Mouse (Mus musculus): Measurements from ENCODE around the gene Zfp296. TPM values are rescaled to one million over a fixed set of nuclear protein-coding genes. Genes with fewer than 3 reads are reported as not detected.

The Zfp296 gene
- polyA plus RNA-seq (2015; fragmentation: Nextera tagmentation; extraction: Ambion mirVana): 0.40 TPM in 1 of 2 replicates, not detected in the other

GRCm38 (mm10) chr7:19577141-19577852 lies at the start of gene Zfp296, which contains the start of gene Gemin7:
TSS of gene Zfp296 (plus strand) at chr7:19577287.
TSS of gene Gemin7 (minus strand) at chr7:19577595.
- Histone ChIP-seq H3K27ac (replicated peaks) (no peak within 1 kb of the TSS), H3K4me2 (peak within 1 kb of the TSS; percentile 54), H3K9ac (peak within 1 kb of the TSS; percentile 52), H3K36me3 (peaks cover 30% of the 10 kb centered on the region), H3K4me3 (peak within 1 kb of the TSS; percentile 29), H3K27me3 (peaks cover 61% of the 10 kb centered on the region), H3K9me3 (no peaks in the 10 kb centered on the region), H3K4me1 (replicated peaks) (peaks cover 27% of the 10 kb centered on the region)
- WGBS: under 1% methylated on average over 56 of the region's 56 CpGs
- no peak for ATAC-seq (ENCODE audit: low read depth)

GRCm38 (mm10) chr7:19531077-19531476 lies 46.0 kb upstream of the Zfp296 start:
- Histone ChIP-seq H3K9ac (no peak overlapping the region), H3K27ac (replicated peaks) (no peak overlapping the region), H3K4me3 (no peak overlapping the region), H3K4me2 (no peak overlapping the region), H3K9me3 (no peaks in the 10 kb centered on the region), H3K27me3 (no peaks in the 10 kb centered on the region), H3K4me1 (replicated peaks) (no peaks in the 10 kb centered on the region; the same call in 1 of the 2 replicates), H3K36me3 (peaks cover 75% of the 10 kb centered on the region)
- ATAC-seq (ENCODE audit: low read depth): no peak
- 69% methylated on average over 10 of the region's 10 CpGs for WGBS

DNA sequence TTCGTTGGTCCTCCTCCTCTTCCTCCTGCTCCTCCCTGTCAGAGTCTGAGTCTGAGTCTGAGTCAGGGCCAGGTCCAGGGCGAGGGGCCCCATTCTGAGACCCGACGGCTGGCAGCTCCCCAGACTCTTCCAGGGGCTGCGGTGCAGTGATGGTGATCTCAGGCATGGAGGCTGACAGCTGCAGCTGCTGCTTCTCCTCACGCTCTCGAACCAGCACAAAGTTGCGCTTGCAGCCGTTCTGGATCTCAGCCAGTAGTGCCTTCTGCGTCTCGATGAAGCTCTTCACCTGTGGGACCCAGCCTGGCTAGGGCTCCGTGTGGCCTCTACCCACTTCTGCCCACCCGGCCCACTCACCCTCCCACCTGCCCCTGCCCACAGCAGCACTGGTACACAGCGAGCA lies 44.8 kb upstream of the Zfp296 start:
- H3K4me2 ChIP-seq: no peak overlapping the region
- no peaks in the 10 kb centered on the region for H3K9me3 ChIP-seq
- no peak overlapping the region for H3K9ac ChIP-seq
- 82% methylated on average over 14 of the region's 14 CpGs for WGBS
- no peaks in the 10 kb centered on the region for H3K27me3 ChIP-seq
- no peak for ATAC-seq (ENCODE audit: low read depth)
- H3K36me3 ChIP-seq: peaks cover 75% of the 10 kb centered on the region
- no peak overlapping the region for H3K4me3 ChIP-seq
- peaks cover 3% of the 10 kb centered on the region; the same call in 1 of the 2 replicates for H3K4me1 ChIP-seq (replicated peaks)
- H3K27ac ChIP-seq (replicated peaks): no peak overlapping the region

DNA sequence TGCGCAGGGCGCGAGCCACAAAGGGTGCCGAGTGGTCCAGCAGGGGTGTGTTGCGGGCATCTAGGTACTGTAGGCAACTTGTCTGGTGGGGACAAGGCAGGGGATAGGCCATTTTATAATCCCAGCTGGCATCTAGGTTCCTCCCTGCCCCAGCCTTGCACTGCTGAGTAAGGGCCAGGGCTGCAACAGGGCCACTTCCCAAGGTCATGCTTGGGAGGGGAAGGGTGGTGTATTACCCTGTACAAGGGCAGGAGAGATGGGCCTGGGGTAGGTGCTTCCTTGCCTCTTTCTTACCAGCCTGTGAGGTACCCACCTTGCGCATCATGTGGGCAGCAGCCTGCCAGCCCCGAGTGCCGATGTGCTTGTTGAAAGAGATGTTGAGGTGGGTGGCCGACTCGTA lies 42.4 kb upstream of the Zfp296 start:
- Histone ChIP-seq H3K4me2 (no peak overlapping the region), H3K27me3 (no peaks in the 10 kb centered on the region), H3K9ac (no peak overlapping the region), H3K36me3 (peaks cover 62% of the 10 kb centered on the region), H3K27ac (replicated peaks) (no peak overlapping the region), H3K4me3 (no peak overlapping the region), H3K9me3 (no peaks in the 10 kb centered on the region), H3K4me1 (replicated peaks) (peaks cover 7% of the 10 kb centered on the region; the same call in 1 of the 2 replicates)
- no peak for ATAC-seq (ENCODE audit: low read depth)
- WGBS: 93% methylated on average over 10 of the region's 10 CpGs

DNA sequence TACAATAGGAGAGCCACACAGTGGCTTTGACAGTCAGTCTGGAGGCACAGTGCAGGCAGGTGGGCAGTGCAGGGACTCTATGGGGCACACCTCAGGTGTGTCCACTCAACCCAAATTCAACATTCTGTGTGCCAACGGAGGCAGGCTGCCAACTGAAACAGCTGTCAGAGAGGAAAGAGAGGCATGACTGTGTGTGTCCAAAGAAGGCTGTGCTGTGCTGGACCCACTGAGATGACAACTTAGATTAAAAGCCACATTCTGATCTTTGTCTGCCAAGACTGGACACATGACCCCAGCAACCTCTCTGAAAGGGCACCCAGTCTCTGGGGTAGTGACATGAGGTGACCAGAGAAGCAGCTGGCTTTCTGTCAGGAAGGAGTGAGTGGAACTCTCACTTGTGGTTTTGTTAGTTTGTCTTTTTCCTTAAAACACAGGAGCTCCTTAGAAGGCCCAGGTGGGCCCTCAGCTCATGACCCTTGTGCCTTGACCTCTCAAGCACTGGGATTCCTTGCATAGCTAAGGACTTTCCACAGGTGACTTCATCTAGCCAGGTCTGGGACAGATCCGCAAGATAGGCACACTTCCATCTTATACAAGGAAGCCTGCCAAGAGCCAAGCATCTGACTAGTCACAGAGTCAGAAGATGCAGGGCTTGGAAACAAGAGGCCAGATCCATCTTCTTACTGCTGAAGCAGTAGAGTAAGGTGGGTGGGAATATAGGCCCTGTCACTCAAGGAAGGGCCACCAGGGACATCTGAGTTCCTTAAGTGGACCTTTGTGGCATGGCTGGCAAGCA lies 36.1 kb upstream of the Zfp296 start:
- Histone ChIP-seq H3K9me3 (no peaks in the 10 kb centered on the region), H3K4me1 (replicated peaks) (peaks cover 39% of the 10 kb centered on the region), H3K27me3 (no peaks in the 10 kb centered on the region), H3K36me3 (no peaks in the 10 kb centered on the region), H3K4me3 (no peak overlapping the region), H3K27ac (replicated peaks) (no peak overlapping the region), H3K9ac (no peak overlapping the region), H3K4me2 (no peak overlapping the region)
- no peak for ATAC-seq (ENCODE audit: low read depth)
- WGBS: 95% methylated on average over 2 of the region's 2 CpGs

DNA sequence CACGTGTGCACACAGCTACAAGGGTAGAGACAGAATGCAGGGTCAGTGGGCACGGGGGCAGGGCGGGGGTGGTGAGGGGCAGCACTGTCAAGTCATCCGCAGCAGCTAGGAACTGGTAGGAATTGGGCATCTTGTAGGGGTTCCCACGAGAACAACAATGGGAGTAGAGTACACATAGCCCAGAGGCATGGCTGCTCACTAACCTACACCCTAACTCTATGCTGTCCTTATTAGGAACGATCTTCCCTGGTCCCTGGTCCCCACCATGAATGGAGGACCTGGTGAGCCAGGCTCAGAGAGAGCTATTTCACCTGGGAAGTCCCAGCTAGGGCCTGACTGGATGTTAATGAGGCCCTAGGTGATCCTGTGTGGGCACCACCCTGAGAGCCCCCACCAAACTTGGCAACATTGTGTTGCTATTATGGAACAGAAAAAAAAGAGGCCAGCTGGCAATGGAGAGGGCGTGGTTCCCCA lies 35.4 kb upstream of the Zfp296 start:
- Histone ChIP-seq H3K36me3 (no peaks in the 10 kb centered on the region), H3K4me2 (no peak overlapping the region), H3K9me3 (no peaks in the 10 kb centered on the region), H3K27me3 (no peaks in the 10 kb centered on the region), H3K4me1 (replicated peaks) (peaks cover 44% of the 10 kb centered on the region), H3K4me3 (no peak overlapping the region), H3K9ac (no peak overlapping the region), H3K27ac (replicated peaks) (peak overlapping the region; percentile 73)
- 65% methylated on average over 7 of the region's 7 CpGs for WGBS
- ATAC-seq (ENCODE audit: low read depth): peak; percentile 44; the same call in 1 of the 2 replicates

GRCm38 (mm10) chr7:19542155-19542691 lies 34.9 kb upstream of the Zfp296 start:
- Histone ChIP-seq H3K27ac (replicated peaks) (peak overlapping the region; percentile 73), H3K9me3 (no peaks in the 10 kb centered on the region), H3K4me2 (no peak overlapping the region), H3K9ac (no peak overlapping the region), H3K36me3 (no peaks in the 10 kb centered on the region), H3K4me3 (no peak overlapping the region), H3K4me1 (replicated peaks) (peaks cover 47% of the 10 kb centered on the region), H3K27me3 (no peaks in the 10 kb centered on the region)
- ATAC-seq (ENCODE audit: low read depth): peak; percentile 87
- 58% methylated on average over 8 of the region's 8 CpGs for WGBS

DNA sequence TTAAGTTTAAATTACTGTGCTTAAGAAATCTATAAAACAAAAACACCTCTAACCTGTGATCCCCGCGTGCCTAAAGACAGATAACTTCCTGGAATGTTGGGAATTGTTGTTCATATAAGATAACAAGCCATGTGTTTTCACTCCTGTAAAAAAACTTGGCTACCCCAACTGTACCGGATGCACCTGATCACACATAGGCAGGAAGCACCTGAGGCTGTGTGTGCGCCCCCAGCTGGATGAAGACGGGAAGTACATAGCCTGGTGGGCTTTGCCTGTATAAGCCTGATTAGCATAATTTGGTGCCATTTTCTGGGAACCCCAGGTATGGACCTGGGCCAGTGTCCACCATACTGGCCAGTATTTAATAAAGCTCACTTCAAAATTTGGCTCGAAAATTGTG lies 33.5 kb upstream of the Zfp296 start:
- Histone ChIP-seq H3K36me3 (no peaks in the 10 kb centered on the region), H3K27ac (replicated peaks) (no peak overlapping the region), H3K4me2 (no peak overlapping the region), H3K4me3 (no peak overlapping the region), H3K9me3 (no peaks in the 10 kb centered on the region), H3K27me3 (no peaks in the 10 kb centered on the region), H3K9ac (no peak overlapping the region), H3K4me1 (replicated peaks) (peaks cover 50% of the 10 kb centered on the region)
- ATAC-seq (ENCODE audit: low read depth): no peak
- 68% methylated on average over 6 of the region's 6 CpGs for WGBS

GRCm38 (mm10) chr7:19546007-19546406 lies 31.1 kb upstream of the Zfp296 start:
- Histone ChIP-seq H3K9me3 (no peaks in the 10 kb centered on the region), H3K4me1 (replicated peaks) (peaks cover 46% of the 10 kb centered on the region), H3K27me3 (no peaks in the 10 kb centered on the region), H3K4me2 (no peak overlapping the region), H3K36me3 (no peaks in the 10 kb centered on the region), H3K9ac (no peak overlapping the region), H3K27ac (replicated peaks) (no peak overlapping the region), H3K4me3 (no peak overlapping the region)
- ATAC-seq (ENCODE audit: low read depth): no peak
- WGBS: 66% methylated on average over 3 of the region's 3 CpGs

DNA sequence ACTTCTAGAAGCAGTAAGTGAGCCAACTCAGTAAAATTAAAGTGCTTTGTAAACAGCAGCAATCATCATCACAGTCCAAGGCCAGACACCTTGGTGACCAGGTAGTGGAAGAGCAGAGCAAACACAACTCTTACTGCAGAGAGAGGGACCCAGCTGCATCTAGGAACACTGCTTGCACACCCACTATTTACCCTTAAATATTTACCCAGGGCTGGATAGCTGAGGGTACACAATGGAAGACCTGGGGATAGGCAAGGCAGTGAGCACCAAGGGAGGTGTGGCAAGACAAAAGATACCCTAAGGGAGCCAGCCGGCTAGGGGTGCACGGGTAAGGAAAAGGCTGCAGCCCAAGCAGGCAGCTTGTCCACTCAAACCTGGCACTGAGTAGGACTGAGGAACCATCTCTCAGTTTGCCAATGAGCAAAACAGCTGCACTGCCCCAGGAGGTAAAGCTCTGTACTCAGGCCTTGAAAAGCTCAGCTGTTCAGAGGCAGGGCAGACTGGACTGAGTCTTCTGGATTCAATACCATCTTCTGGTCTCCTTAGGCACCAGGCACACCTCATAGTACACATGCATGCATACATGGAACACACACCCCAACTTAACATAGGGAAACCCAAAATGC lies 29.6 kb upstream of the Zfp296 start:
- Histone ChIP-seq H3K27me3 (no peaks in the 10 kb centered on the region), H3K4me1 (replicated peaks) (peaks cover 45% of the 10 kb centered on the region), H3K9ac (no peak overlapping the region), H3K27ac (replicated peaks) (no peak overlapping the region), H3K36me3 (no peaks in the 10 kb centered on the region), H3K4me3 (no peak overlapping the region), H3K4me2 (no peak overlapping the region), H3K9me3 (no peaks in the 10 kb centered on the region)
- 77% methylated on average over 2 of the region's 2 CpGs for WGBS
- ATAC-seq (ENCODE audit: low read depth): no peak

- Histone ChIP-seq H3K4me3 (no peak overlapping the region), H3K36me3 (0 out of 2 replicates have a peak, but pooled peaks cover 11% of the 10 kb centered on the region), H3K9ac (no peak overlapping the region), H3K9me3 (no peaks in the 10 kb centered on the region), H3K4me2 (no peak overlapping the region), H3K27me3 (no peaks in the 10 kb centered on the region), H3K4me1 (replicated peaks) (peaks cover 53% of the 10 kb centered on the region), H3K27ac (replicated peaks) (no peak overlapping the region)
- ATAC-seq (ENCODE audit: low read depth): no peak
- 91% methylated on average over 10 of the region's 10 CpGs for WGBS
These were observed 27.7 kb upstream of the Zfp296 start for GRCm38 (mm10) chr7:19549394-19549793.

Data from neural tube, embryonic 13.5 days (tissue).